Mouse (Mus musculus) small intestine, adult 2 months (tissue): ENCODE data around the gene Gm9573.

Experiments used
- CTCF ChIP-seq: fragments of 200-500 bp; IDR thresholded peaks from 2 replicates; pipeline ENCODE4 v1.5.1; 2012; ENCODE audit warnings: low read depth, mild to moderate bottlenecking, control low read depth, inconsistent platforms, low read length, moderate library complexity, mixed read lengths; ENCODE audit not compliant: insufficient replicate concordance, insufficient read length; ENCODE audit errors: extremely low read depth
- POLR2A ChIP-seq: fragments of 200-500 bp; IDR thresholded peaks from 2 replicates; pipeline ENCODE4 v1.6.1; 2012; ENCODE audit warnings: low read depth, mild to moderate bottlenecking, control low read depth, inconsistent platforms, low read length, moderate library complexity

DNA sequence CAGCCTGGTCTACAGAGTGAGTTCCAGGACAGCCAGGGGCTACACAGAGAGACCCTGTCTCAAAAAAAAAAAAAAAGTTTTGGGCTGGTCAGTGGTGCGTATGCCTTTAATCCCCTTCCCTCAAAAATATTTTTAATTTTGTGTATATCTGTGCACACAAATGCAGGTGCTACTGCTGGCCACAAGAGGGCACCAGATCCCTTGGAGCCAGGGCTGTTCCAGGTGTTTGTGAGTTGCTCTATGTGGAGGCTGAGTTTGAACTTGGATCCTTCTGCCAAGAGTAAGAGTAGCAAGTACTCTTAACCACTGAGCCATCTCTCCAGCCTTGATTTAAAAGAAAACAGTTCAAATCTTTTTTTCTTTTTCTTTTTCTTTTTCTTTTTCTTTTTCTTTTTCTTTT lies 43.5 kb downstream of the Gm9573 start:
- TF ChIP-seq CTCF: peak; percentile 55; the same call in 1 of the 2 replicates
- no peak for TF ChIP-seq POLR2A
